Mouse (Mus musculus): Measurements from ENCODE around the gene Mdk. TPM values are rescaled to one million over a fixed set of nuclear protein-coding genes. Genes with fewer than 3 reads are reported as not detected.
A peak's percentile ranks its signal among the peaks of the same experiment; 100 is the strongest.

Mdk gene
- polyA plus RNA-seq, 1 experiment: 78.9 TPM

DNA sequence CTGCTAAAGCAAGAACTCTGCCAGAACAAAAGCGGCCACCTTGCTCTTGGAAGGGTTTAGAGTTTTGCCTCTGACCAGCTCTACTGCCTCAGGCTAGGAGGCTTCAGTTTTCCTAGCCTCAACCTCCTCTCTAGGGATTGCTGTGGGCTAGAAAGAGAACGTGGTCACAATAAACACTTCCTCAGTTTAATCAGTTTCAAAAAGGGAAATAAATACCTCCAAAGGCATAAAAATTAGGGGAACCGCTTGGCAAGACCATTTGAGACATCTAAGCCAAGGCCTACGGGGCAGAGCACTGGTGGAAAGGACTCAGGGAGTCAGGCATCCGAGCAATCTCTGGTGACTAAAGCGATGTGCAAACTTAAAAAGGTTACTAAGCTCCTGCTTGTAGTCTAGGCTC is 23.8 kb upstream of the Mdk start:
- Histone ChIP-seq H3K27me3 (ENCODE audit: control insufficient read depth, insufficient read depth, low read length) (no peaks in the 10 kb centered on the region), H3K4me3 (replicated peaks; ENCODE audit: insufficient read depth, low read depth, low read length) (no peak overlapping the region), H3K4me1 (ENCODE audit: control insufficient read depth, insufficient read depth, low read length) (peaks cover 77% of the 10 kb centered on the region), H3K27ac (ENCODE audit: insufficient read depth, low read length) (peak overlapping the region; percentile 44)
- DNase-seq: no peak
- WGBS: 46% methylated on average over 6 of the region's 6 CpGs
- TF ChIP-seq POLR2A (IDR thresholded peaks at IDR 0.05; ENCODE audit: borderline replicate concordance, insufficient read depth, low read length) (no peak), CTCF (IDR thresholded peaks at IDR 0.05; ENCODE audit: borderline replicate concordance, insufficient read depth, low read depth, low read length) (no peak)

GRCm38 (mm10) chr2:91955121-91955591 is 23.1 kb upstream of the Mdk start:
- peak overlapping the region; percentile 44 for H3K27ac ChIP-seq (ENCODE audit: insufficient read depth, low read length)
- TF ChIP-seq POLR2A (IDR thresholded peaks at IDR 0.05; ENCODE audit: borderline replicate concordance, insufficient read depth, low read length) (no peak), CTCF (IDR thresholded peaks at IDR 0.05; ENCODE audit: borderline replicate concordance, insufficient read depth, low read depth, low read length) (no peak)
- no peak overlapping the region for H3K4me3 ChIP-seq (replicated peaks; ENCODE audit: insufficient read depth, low read depth, low read length)
- no peaks in the 10 kb centered on the region for H3K27me3 ChIP-seq (ENCODE audit: control insufficient read depth, insufficient read depth, low read length)
- H3K4me1 ChIP-seq (ENCODE audit: control insufficient read depth, insufficient read depth, low read length): peaks cover 74% of the 10 kb centered on the region
- DNase-seq: peak; percentile 67 to 75
- WGBS: 25% methylated on average over 4 of the region's 4 CpGs

- Histone ChIP-seq H3K27me3 (ENCODE audit: control insufficient read depth, insufficient read depth, low read length) (no peaks in the 10 kb centered on the region), H3K4me3 (replicated peaks; ENCODE audit: insufficient read depth, low read depth, low read length) (no peak overlapping the region), H3K27ac (ENCODE audit: insufficient read depth, low read length) (peak overlapping the region; percentile 70), H3K4me1 (ENCODE audit: control insufficient read depth, insufficient read depth, low read length) (peaks cover 74% of the 10 kb centered on the region)
- peak; percentile 61 to 70 for DNase-seq
- 1% methylated on average over 5 of the region's 5 CpGs for WGBS
- TF ChIP-seq POLR2A (IDR thresholded peaks at IDR 0.05; ENCODE audit: borderline replicate concordance, insufficient read depth, low read length): no peak
- no peak for TF ChIP-seq CTCF (IDR thresholded peaks at IDR 0.05; ENCODE audit: borderline replicate concordance, insufficient read depth, low read depth, low read length)
These were observed 21.7 kb upstream of the Mdk start for GRCm38 (mm10) chr2:91953825-91954224.

- Histone ChIP-seq H3K4me1 (ENCODE audit: control insufficient read depth, insufficient read depth, low read length) (peaks cover 75% of the 10 kb centered on the region), H3K27ac (ENCODE audit: insufficient read depth, low read length) (peak overlapping the region; percentile 98), H3K4me3 (replicated peaks; ENCODE audit: insufficient read depth, low read depth, low read length) (peak overlapping the region; percentile 48), H3K27me3 (ENCODE audit: control insufficient read depth, insufficient read depth, low read length) (no peaks in the 10 kb centered on the region)
- TF ChIP-seq POLR2A (IDR thresholded peaks at IDR 0.05; ENCODE audit: borderline replicate concordance, insufficient read depth, low read length): no peak
- no peak for TF ChIP-seq CTCF (IDR thresholded peaks at IDR 0.05; ENCODE audit: borderline replicate concordance, insufficient read depth, low read depth, low read length)
- WGBS: 3% methylated on average over 15 of the region's 15 CpGs
- DNase-seq: peak; percentile 84 to 93
These were observed 18.4 kb upstream of the Mdk start for GRCm38 (mm10) chr2:91950275-91951085.

DNA sequence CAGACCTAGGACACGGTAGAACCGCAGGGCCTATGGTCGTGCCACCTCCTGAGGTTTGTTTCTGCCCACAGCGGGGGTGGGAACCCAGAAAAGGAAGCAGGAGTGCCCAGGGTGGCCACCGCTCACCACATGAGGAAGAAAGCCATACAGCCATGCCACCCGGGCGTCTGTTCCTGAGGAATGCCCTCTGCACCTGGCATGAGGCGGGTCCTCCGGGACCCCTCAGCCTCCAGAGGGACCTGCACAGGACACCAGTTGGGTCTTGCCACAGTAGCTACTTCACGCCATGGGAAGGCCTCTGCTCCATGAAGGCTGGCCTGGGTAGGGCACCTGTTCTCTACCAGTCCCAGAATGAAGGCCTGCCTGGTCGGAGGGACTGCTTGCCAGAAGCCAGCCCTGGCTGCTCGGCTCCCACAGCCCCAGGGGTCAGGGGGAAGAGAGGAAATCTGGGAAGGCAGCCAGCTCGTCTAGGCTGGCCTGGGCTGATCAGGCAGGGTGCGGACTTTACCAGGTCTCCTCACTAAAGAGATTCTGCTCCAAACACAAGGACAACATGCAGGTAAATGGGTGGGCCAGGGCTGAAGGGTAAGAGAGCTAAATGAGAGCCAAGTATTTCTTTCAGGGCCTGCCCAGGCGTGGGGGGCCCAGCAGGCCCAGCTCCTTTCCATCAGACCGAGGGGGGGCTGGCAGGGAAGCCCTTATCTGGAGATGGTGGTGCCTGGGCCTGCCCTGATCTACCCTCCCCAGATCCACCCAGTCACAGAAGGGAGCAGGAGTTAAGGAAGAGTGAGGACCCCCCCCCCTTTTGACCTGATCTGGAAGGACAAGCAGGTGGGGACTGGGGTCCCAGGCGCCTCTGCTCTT is 17.5 kb upstream of the Mdk start:
- peak overlapping the region; percentile 48 for H3K4me3 ChIP-seq (replicated peaks; ENCODE audit: insufficient read depth, low read depth, low read length)
- peak; percentile 80 to 86 for DNase-seq
- WGBS: 13% methylated on average over 17 of the region's 17 CpGs
- peak overlapping the region; percentile 98 for H3K27ac ChIP-seq (ENCODE audit: insufficient read depth, low read length)
- no peaks in the 10 kb centered on the region for H3K27me3 ChIP-seq (ENCODE audit: control insufficient read depth, insufficient read depth, low read length)
- H3K4me1 ChIP-seq (ENCODE audit: control insufficient read depth, insufficient read depth, low read length): peaks cover 76% of the 10 kb centered on the region
- TF ChIP-seq POLR2A (IDR thresholded peaks at IDR 0.05; ENCODE audit: borderline replicate concordance, insufficient read depth, low read length): no peak
- TF ChIP-seq CTCF (IDR thresholded peaks at IDR 0.05; ENCODE audit: borderline replicate concordance, insufficient read depth, low read depth, low read length): no peak

- Histone ChIP-seq H3K27ac (ENCODE audit: insufficient read depth, low read length) (peak overlapping the region; percentile 98), H3K27me3 (ENCODE audit: control insufficient read depth, insufficient read depth, low read length) (no peaks in the 10 kb centered on the region), H3K4me3 (replicated peaks; ENCODE audit: insufficient read depth, low read depth, low read length) (no peak overlapping the region), H3K4me1 (ENCODE audit: control insufficient read depth, insufficient read depth, low read length) (peaks cover 80% of the 10 kb centered on the region)
- TF ChIP-seq POLR2A (IDR thresholded peaks at IDR 0.05; ENCODE audit: borderline replicate concordance, insufficient read depth, low read length): no peak
- TF ChIP-seq CTCF (IDR thresholded peaks at IDR 0.05; ENCODE audit: borderline replicate concordance, insufficient read depth, low read depth, low read length): no peak
- peak; percentile 56 to 62 for DNase-seq
- WGBS: 24% methylated on average over 3 of the region's 3 CpGs
These were observed 16.7 kb upstream of the Mdk start for GRCm38 (mm10) chr2:91948792-91949241.

- Histone ChIP-seq H3K27ac (ENCODE audit: insufficient read depth, low read length) (peak overlapping the region; percentile 98), H3K27me3 (ENCODE audit: control insufficient read depth, insufficient read depth, low read length) (no peaks in the 10 kb centered on the region), H3K4me3 (replicated peaks; ENCODE audit: insufficient read depth, low read depth, low read length) (peak overlapping the region; percentile 11), H3K4me1 (ENCODE audit: control insufficient read depth, insufficient read depth, low read length) (peaks cover 77% of the 10 kb centered on the region)
- no peak for DNase-seq
- 48% methylated on average over 6 of the region's 6 CpGs for WGBS
- TF ChIP-seq POLR2A (IDR thresholded peaks at IDR 0.05; ENCODE audit: borderline replicate concordance, insufficient read depth, low read length) (no peak), CTCF (IDR thresholded peaks at IDR 0.05; ENCODE audit: borderline replicate concordance, insufficient read depth, low read depth, low read length) (no peak)
These were observed 16.0 kb upstream of the Mdk start for GRCm38 (mm10) chr2:91948151-91948509.
